Mouse (Mus musculus): ENCODE results near the gene Emc8. TPM values are rescaled to one million over a fixed set of nuclear protein-coding genes. Genes with fewer than 3 reads are reported as not detected.
A peak's percentile ranks its signal among the peaks of the same experiment; 100 is the strongest.

Emc8 gene
- total and polyA plus RNA-seq, 2 experiments from 2014 or later = 45.4 to 134 TPM

GRCm38 (mm10) chr8:120664566-120664965 is 3.8 kb downstream of the Emc8 start:
- Histone ChIP-seq H3K36me3 (replicated peaks; ENCODE audit: control insufficient read depth, insufficient read depth, low read length) (0 out of 2 replicates have a peak, but pooled peaks cover 5% of the 10 kb centered on the region), H3K4me1 (ENCODE audit: control insufficient read depth, insufficient read depth) (peaks cover 17% of the 10 kb centered on the region), H3K27ac (ENCODE audit: low read depth) (no peak overlapping the region), H3K9me3 (replicated peaks; ENCODE audit: control insufficient read depth, low read length) (no peaks in the 10 kb centered on the region), H3K4me2 (ENCODE audit: low read depth, low read length) (no peak overlapping the region), H3K9ac (replicated peaks; ENCODE audit: low read depth, low read length) (no peak overlapping the region), H3K4me3 (ENCODE audit: low read depth, low read length) (no peak overlapping the region), H3K27me3 (ENCODE audit: control insufficient read depth, insufficient read depth, low read length) (no peaks in the 10 kb centered on the region)
- TF ChIP-seq EP300 (IDR thresholded peaks at IDR 0.05; ENCODE audit: low read depth) = no peak
- no peak for TF ChIP-seq CTCF (IDR thresholded peaks at IDR 0.05; ENCODE audit: low read depth)
- WGBS = 81% methylated on average over 6 of the region's 6 CpGs
- ATAC-seq (ENCODE audit: insufficient read depth, low read depth) (no peak), DNase-seq (ENCODE audit: low spot score) (no peak)

GRCm38 (mm10) chr8:120657415-120657814 is 11.0 kb downstream of the Emc8 start:
- no peak for ATAC-seq (ENCODE audit: insufficient read depth, low read depth)
- 85% methylated on average over 8 of the region's 8 CpGs for WGBS
- no peak for DNase-seq (ENCODE audit: low spot score)
- no peak for TF ChIP-seq CTCF (IDR thresholded peaks at IDR 0.05; ENCODE audit: low read depth)
- no peak for TF ChIP-seq EP300 (IDR thresholded peaks at IDR 0.05; ENCODE audit: low read depth)
- H3K4me1 ChIP-seq (ENCODE audit: control insufficient read depth, insufficient read depth) = no peaks in the 10 kb centered on the region
- H3K4me3 ChIP-seq (ENCODE audit: low read depth, low read length) = no peak overlapping the region
- H3K36me3 ChIP-seq (replicated peaks; ENCODE audit: control insufficient read depth, insufficient read depth, low read length) = peaks cover 57% of the 10 kb centered on the region
- H3K4me2 ChIP-seq (ENCODE audit: low read depth, low read length) = no peak overlapping the region
- H3K27ac ChIP-seq (ENCODE audit: low read depth) = no peak overlapping the region
- no peaks in the 10 kb centered on the region for H3K9me3 ChIP-seq (replicated peaks; ENCODE audit: control insufficient read depth, low read length)
- no peak overlapping the region for H3K9ac ChIP-seq (replicated peaks; ENCODE audit: low read depth, low read length)
- H3K27me3 ChIP-seq (ENCODE audit: control insufficient read depth, insufficient read depth, low read length) = no peaks in the 10 kb centered on the region

- no peak for ATAC-seq (ENCODE audit: insufficient read depth, low read depth)
- 93% methylated on average over 7 of the region's 7 CpGs for WGBS
Observed at GRCm38 (mm10) chr8:120656322-120657052, 11.9 kb downstream of the Emc8 start.

GRCm38 (mm10) chr8:120647532-120647931 is 20.8 kb downstream of the Emc8 start, which contains the start of gene 1190005I06Rik:
Gene 1190005I06Rik, minus strand, starts transcription at chr8:120647632.
- peaks cover 19% of the 10 kb centered on the region; the same call in 1 of the 2 replicates for H3K4me1 ChIP-seq (ENCODE audit: control insufficient read depth, insufficient read depth)
- 66% methylated on average over 7 of the region's 7 CpGs for WGBS
- ATAC-seq (ENCODE audit: insufficient read depth, low read depth) = no peak

More at GRCm38 (mm10) chr8:120656322-120657052, 11.9 kb downstream of the Emc8 start:
- Histone ChIP-seq H3K4me1 (ENCODE audit: control insufficient read depth, insufficient read depth) (no peaks in the 10 kb centered on the region), H3K9ac (replicated peaks; ENCODE audit: low read depth, low read length) (no peak overlapping the region), H3K4me2 (ENCODE audit: low read depth, low read length) (no peak overlapping the region), H3K27ac (ENCODE audit: low read depth) (no peak overlapping the region), H3K4me3 (ENCODE audit: low read depth, low read length) (no peak overlapping the region), H3K9me3 (replicated peaks; ENCODE audit: control insufficient read depth, low read length) (no peaks in the 10 kb centered on the region), H3K36me3 (replicated peaks; ENCODE audit: control insufficient read depth, insufficient read depth, low read length) (peaks cover 57% of the 10 kb centered on the region), H3K27me3 (ENCODE audit: control insufficient read depth, insufficient read depth, low read length) (no peaks in the 10 kb centered on the region)
- TF ChIP-seq CTCF (IDR thresholded peaks at IDR 0.05; ENCODE audit: low read depth) (no peak), EP300 (IDR thresholded peaks at IDR 0.05; ENCODE audit: low read depth) (no peak)
- no peak for DNase-seq (ENCODE audit: low spot score)

GRCm38 (mm10) chr8:120644663-120645062 is 23.7 kb downstream of the Emc8 start:
- Histone ChIP-seq H3K27ac (ENCODE audit: low read depth) (peak overlapping the region; percentile 73), H3K27me3 (ENCODE audit: control insufficient read depth, insufficient read depth, low read length) (no peaks in the 10 kb centered on the region), H3K4me1 (ENCODE audit: control insufficient read depth, insufficient read depth) (peaks cover 12% of the 10 kb centered on the region; the same call in 1 of the 2 replicates), H3K4me2 (ENCODE audit: low read depth, low read length) (no peak overlapping the region), H3K9ac (replicated peaks; ENCODE audit: low read depth, low read length) (no peak overlapping the region), H3K4me3 (ENCODE audit: low read depth, low read length) (no peak overlapping the region), H3K36me3 (replicated peaks; ENCODE audit: control insufficient read depth, insufficient read depth, low read length) (no peaks in the 10 kb centered on the region), H3K9me3 (replicated peaks; ENCODE audit: control insufficient read depth, low read length) (no peaks in the 10 kb centered on the region)
- peak; percentile 61 for DNase-seq (ENCODE audit: low spot score)
- WGBS = 29% methylated on average over 7 of the region's 7 CpGs
- ATAC-seq (ENCODE audit: insufficient read depth, low read depth) = peak; percentile 89
- TF ChIP-seq EP300 (IDR thresholded peaks at IDR 0.05; ENCODE audit: low read depth) = no peak
- TF ChIP-seq CTCF (IDR thresholded peaks at IDR 0.05; ENCODE audit: low read depth) = no peak

More at GRCm38 (mm10) chr8:120647532-120647931, 20.8 kb downstream of the Emc8 start, which contains the start of gene 1190005I06Rik:
- Histone ChIP-seq H3K9ac (replicated peaks; ENCODE audit: low read depth, low read length) (no peak within 1 kb of the TSS), H3K9me3 (replicated peaks; ENCODE audit: control insufficient read depth, low read length) (no peaks in the 10 kb centered on the region), H3K36me3 (replicated peaks; ENCODE audit: control insufficient read depth, insufficient read depth, low read length) (no peaks in the 10 kb centered on the region), H3K27ac (ENCODE audit: low read depth) (no peak within 1 kb of the TSS), H3K4me2 (ENCODE audit: low read depth, low read length) (no peak within 1 kb of the TSS), H3K4me3 (ENCODE audit: low read depth, low read length) (no peak within 1 kb of the TSS), H3K27me3 (ENCODE audit: control insufficient read depth, insufficient read depth, low read length) (no peaks in the 10 kb centered on the region)
- TF ChIP-seq CTCF (IDR thresholded peaks at IDR 0.05; ENCODE audit: low read depth) (no peak), EP300 (IDR thresholded peaks at IDR 0.05; ENCODE audit: low read depth) (no peak)
- no peak for DNase-seq (ENCODE audit: low spot score)

Data from heart, postnatal 0 days (tissue).